Mouse (Mus musculus): ENCODE data around the gene Cntfr. TPM values are rescaled to one million over a fixed set of nuclear protein-coding genes. Genes with fewer than 3 reads are reported as not detected.
"Not testable (repeated sequence)": the region's sequence is repeated elsewhere in the genome, so short reads cannot be mapped to it uniquely, and the experiment has no call there.

The Cntfr gene
- total RNA-seq, 2 experiments from 2014 or later = not detected

DNA sequence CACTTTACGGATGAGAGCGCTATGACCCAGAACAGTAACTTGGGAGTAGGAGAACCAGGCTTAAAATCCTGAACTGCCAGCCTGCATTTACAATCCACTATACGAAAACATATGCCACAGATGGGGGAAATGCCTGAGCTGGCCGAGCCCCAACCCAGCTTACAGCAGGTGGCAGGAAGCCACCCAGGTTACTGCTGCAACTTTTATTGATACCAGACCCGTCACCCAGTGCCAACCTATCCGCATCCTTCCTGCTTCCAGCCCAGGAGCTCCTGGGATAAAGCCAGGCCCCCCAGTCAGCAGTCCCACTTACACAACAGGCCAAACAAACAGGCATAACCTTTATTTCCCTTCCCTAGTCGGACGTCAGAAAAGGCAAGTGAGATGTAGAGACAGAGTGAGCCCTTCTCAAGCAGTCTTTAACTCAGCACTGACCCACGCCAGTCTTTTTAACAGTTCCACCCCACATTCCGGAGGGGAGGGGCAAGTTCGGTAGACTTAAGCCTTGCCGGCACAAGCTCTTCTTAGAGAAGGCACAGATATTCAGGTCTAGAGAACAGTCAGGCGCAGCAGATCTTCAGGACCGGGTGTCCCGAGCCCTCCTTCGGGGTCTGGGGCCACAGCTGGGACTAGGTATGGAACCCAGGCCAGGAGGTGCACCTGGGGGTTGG lies 15.0 kb upstream of the Cntfr start:
- no peak for ATAC-seq (ENCODE audit: poor library complexity, severe bottlenecking)

DNA sequence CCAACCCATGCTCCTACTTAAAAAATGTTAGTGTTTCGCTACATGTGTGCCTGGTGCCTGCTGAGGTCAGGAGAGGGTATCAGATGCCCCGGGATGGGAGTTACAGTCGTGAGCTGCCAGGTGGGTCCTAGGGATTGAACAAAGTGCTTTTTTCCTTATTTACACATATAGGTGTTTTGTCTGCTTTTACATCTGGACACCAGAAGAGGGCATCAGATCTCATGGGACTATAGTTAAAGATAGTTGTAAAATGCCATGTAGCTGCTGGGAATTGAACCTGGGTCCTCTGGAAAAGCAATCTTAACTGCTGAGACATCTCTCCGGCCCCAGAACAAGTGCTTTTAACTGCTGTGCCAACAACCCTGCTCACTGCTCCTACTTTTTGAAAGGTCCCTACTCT lies 13.3 kb upstream of the Cntfr start:
- ATAC-seq (ENCODE audit: poor library complexity, severe bottlenecking) = no peak

DNA sequence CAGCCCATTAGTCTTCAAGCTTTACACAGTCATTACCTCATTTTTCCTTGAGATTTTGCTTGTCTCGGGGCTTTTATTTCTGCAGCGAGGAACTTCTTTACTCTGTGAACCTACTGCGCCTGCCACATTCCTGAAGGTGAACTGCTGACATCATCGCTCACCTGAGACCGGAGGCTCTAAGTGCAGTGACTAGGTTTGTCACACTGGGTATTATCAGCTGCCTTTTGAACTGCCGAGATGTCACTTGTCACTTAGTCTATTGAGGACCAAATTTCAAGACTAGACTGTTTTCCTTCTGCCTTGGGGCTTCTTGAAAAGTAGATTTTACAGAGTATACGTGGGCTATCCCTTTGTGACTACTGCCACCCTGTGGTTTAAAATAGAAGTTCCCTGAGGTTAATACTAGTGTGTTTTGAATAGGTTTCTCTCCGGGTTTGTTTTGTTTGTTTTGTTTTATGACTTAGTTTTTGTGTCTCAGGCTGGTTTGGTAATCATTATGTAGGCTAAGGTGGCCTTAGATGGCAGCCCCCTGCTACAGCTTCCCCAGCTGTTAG lies 11.4 kb upstream of the Cntfr start:
- 0 out of 2 replicates have a peak, but pooled peaks have one; percentile 29 for ATAC-seq (ENCODE audit: poor library complexity, severe bottlenecking)

DNA sequence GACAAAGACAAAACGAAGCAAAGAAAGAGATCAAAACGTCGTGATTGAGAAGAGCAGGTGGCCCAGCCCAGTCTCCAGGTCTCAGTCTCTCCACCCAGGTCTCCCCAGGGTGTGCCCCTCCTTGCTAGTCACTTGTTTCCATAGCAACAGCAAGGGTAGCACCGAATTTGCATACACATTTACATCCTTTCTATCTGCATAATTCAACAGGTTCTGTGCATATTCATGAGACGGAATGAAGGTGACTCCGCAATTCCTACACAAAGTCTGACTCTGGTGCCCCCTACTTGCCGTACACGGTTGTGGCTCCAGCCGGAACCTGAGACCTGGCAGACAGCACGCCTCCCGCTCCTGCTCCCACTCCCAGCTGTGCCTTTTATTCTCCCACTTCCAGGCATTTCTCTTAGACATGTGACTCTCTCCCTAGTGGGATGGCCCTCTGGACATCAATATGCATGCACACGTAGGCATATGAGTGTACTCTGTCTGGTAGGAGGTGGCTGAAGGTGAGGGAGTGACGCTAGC lies 10.2 kb upstream of the Cntfr start:
- ATAC-seq (ENCODE audit: poor library complexity, severe bottlenecking) = peak; percentile 79

DNA sequence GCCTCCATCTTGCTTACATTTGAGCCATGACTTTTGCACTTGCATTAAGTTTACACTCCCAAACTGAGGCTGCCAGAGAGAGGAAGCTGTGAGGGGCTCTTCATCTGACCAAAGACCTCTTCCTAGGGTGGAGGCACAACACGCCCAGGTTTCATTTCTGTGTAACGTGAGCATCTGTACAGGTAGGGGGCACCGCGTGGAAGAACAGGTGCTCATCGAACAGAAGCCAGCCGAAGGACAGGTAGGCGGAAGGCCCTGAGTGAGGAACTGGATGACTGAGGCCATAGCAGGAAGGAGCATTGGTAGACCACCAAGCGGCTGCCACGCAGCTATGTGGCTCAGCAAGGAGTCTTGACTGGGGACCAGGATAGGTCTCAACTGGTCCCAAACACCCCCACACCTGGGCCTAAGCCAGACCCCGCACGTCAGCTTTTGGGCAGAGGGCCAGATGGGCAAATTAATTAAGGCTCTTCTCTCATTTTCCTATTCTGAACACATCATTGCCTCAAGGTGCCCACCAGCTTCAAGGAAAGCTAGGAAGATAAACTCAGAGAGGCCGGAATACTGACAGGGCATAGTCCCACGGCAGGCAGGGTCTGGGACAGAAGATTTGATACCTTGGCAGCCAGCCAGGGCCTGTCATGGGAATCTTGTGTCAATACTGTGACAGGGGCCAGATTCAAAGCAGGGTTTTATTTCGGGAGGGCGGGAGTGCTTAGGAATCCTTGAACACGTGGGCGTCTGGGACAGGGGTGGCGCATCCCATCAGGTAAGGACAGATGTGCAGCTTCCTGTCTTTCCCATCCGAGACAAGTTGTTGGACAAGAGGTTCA lies 9.2 kb upstream of the Cntfr start:
- ATAC-seq (ENCODE audit: poor library complexity, severe bottlenecking) = no peak

DNA sequence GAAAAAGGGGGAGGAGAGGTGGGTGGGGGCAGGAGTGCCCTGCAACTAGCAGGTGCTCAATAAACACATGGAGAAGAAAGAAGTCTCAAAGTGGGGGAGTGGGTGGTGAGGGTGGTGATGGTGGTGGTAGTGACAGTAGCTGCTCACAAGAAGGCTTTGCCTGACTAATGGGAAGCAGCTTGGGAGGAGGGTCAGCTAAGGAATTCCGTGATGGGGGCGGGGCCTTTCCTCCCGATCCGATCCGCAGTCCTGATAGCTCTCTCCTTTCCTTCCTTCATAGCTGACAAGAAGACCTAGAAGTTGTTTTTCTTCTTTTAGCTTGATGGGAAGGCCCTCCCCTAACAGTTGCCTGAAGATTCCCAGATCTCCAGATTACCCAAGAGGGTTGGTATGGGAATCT lies 7.8 kb upstream of the Cntfr start:
- ATAC-seq (ENCODE audit: poor library complexity, severe bottlenecking) = no peak

DNA sequence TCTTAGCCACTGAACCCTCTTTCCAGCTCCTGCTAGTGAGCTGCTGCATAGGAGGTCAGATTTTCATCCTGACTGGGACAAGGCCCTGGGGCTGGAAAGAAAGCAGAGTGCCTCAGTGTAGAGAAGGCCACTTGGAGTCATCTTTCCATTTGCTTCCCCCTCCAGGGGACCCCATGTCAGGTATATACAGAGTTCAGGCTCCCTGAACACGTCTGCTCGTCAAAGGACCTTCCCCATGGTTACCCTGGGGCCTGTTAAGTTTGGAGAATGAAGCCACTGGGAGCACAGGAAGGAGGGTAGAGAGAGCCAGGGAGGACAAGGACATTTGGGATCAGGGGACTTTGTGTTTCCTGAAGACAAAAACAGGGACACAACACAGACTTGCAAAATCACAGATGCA lies 5.3 kb upstream of the Cntfr start:
- not testable (repeated sequence) for ATAC-seq (ENCODE audit: poor library complexity, severe bottlenecking)

DNA sequence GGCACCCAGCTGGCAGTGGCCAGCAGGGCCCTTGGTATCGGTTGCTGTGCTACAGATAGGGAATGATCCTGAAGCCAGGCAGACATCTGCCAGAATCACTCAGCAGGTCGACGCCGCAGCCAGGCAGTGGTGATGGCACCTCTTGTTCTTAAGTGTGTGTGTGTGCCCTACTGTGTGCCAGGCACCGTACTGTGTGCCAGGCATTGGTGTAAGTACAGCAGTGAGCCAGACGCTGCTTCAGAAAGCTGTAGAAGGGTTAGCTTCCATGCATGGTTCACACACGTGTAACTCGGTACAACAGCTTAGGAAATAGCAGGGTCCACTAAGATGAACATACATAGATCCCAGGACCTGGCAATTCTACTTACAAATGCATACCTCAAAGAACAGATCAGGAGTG lies 3.3 kb upstream of the Cntfr start:
- ATAC-seq (ENCODE audit: poor library complexity, severe bottlenecking) = not testable (repeated sequence)

DNA sequence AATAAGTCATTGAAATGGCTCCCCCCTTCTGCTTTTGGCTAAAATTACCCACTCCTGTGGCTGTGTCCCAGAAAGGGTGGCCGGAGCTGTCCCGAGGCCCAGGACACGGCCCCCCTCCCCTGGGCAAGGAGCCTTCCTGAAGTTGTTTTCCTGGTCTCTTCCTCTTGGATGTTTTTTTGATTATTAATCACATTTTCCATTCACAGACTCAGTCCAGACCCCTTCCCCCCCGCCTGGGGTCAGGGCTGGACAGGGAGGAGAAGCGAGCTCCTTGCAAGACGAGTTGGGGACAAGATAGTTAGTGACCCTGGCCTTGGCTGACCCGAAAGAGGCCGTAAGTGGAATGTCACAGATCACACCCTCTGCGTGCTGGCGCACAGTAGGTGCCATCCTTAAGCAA lies 2.9 kb upstream of the Cntfr start, which contains the start of gene Il11ra1:
Il11ra1 (plus strand) TSS at position 207 of the 400 bp plus-strand sequence.
- not testable (repeated sequence) for ATAC-seq (ENCODE audit: poor library complexity, severe bottlenecking)

DNA sequence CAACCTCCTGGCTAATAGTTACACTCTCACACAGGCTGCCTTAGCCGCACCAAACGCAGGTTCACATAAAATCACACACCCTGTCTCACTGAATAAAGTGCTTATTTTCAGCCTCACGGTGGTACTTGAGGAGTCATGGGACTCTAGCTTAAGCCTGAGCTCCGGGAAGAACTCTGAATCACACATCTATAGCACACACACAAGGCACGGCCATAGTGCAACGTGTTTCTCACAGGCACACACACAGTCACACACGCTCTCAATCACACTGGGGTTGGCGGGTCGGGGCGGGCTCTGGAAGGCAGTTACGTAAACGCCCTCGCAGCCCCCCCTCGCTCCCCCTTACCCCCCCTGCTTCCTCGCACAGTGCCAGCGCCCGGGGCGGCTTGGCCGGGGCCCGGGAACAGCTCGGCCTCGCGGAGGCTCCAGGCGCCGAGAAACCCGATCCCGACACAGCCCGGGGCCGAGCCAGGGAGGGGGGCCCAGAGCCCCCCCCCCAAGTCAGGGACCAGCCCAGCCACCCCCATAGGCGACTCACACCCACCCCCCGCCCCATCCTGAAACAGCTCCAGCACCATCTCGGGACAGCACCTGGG lies 1.6 kb upstream of the Cntfr start:
- not testable (repeated sequence) for ATAC-seq (ENCODE audit: poor library complexity, severe bottlenecking)

DNA sequence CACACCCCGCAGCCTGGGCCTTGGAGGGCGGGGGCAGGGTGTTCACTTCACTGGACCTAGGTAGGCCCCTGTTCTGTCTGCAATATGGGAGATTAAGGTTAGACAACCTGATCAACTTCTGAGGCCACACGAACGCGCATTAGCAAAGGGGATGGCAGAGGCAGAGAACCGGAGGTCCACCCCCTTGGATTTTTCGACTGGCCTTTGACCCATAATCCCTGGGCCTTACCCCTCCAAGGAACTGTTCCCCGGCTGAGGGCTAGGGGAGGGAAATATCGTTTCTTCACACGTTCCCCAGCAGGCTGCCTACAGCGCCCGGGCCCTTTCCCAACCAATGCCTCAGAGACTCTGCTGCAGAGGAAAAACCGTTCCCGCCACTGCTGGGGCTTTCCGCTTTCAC lies 437 bp downstream of the Cntfr start:
- not testable (repeated sequence) for ATAC-seq (ENCODE audit: poor library complexity, severe bottlenecking)

DNA sequence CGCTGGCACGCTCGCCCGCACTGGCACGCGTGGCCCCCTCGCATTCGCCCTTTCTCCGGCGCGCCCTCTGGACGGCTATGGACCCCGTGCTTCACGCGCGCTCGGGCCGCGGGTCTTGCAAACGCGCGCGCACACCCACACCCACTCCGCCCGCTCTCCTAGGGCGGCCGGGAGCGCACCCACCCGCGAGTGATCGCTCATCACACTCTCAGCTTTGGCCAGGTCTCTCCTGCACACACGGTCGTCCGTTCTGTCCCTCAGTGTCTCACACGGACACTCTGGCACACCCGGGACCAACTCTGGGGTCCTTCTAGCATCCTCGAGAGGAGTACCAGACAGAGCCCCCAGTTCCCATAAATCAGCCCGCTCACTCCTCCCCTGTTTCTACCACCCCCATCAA lies 1.1 kb downstream of the Cntfr start:
- ATAC-seq (ENCODE audit: poor library complexity, severe bottlenecking) = not testable (repeated sequence)

DNA sequence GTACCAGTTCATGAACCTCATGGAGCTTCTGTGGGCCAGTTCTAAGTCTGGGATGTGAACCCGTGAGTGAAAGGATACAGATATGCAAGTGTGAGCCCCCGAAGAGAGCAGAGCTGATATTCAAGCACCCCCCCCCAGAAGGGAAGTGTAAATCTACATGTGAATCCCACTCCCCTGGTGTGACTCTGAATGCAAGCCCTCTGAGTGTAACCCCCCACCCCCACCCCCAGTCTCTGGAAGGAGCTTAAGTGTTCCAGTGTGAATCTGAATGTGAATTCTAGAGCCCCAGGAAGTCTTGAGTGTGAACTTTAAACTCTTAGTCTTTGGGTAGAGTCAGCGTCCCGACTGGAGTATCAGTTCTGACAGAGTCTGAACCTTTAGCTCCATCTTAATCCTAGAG lies 3.4 kb downstream of the Cntfr start:
- ATAC-seq (ENCODE audit: poor library complexity, severe bottlenecking) = not testable (repeated sequence)

DNA sequence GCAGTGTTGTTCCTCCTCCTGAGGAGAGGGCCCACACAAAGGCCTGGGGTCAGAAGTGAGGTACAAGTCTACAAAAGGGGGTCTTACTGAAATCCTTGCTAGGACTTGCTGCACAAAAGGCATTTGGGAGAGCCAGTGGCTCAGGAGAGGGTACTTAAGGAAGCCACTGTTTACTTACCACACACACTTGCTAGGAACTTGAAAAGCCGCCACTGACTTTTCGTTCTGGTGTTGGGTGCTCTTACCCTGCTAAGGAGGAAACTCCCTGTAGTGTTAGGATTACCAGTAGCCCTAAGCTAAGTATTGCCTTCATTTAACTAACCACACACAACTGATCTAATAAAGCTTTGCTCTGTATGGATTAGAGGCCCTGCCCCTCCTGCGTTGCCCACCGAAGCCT lies 6.9 kb downstream of the Cntfr start:
- ATAC-seq (ENCODE audit: poor library complexity, severe bottlenecking) = not testable (repeated sequence)

DNA sequence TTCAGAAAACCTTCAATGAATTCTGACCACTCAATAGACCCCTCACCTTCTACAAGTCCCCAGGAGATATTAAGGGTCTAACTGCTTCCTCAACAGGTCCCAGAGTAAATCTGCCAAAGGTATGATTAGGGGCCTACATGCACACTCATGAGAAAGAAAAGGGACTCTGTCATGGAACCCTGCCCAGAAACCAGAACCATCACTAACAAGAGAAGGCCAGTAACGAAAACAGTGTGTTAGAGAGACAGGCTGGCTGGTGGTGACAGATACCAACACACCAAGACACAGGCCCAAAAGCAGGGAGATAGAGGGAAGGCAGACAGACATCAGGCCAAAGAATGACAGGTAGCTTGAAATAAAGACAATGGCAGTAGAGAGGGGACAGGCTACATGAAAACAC lies 8.3 kb downstream of the Cntfr start:
- not testable (repeated sequence) for ATAC-seq (ENCODE audit: poor library complexity, severe bottlenecking)

DNA sequence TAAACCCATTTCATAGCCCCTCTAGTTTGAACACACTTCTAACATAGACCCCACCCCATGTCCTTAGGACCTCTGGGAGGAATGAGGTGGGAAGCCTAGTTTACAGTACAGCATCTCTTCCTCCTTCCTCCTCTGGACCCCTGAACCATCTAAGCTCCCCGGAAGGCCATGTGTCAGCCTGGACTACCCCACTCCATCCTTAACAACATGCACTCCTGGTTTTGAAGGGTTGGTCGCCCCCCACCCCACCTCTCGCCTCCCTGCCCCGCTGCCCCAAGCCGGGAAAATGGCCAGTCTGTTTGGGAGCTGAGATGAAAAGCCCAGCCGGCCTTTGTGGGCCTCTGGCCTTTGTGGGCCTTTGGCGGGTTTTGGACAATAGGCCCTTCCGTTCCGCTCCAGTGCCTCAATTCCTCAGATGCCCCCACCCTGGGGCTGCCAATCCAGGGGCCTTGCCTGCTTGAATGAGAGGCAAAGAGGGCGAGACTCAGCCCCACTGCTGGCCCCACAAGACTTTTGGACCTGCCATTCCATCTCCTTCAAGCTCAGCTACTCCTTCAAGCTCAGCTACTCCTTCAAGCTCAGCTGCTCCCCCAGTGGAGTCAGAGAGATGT lies 10.9 kb downstream of the Cntfr start:
- not testable (repeated sequence) for ATAC-seq (ENCODE audit: poor library complexity, severe bottlenecking)

DNA sequence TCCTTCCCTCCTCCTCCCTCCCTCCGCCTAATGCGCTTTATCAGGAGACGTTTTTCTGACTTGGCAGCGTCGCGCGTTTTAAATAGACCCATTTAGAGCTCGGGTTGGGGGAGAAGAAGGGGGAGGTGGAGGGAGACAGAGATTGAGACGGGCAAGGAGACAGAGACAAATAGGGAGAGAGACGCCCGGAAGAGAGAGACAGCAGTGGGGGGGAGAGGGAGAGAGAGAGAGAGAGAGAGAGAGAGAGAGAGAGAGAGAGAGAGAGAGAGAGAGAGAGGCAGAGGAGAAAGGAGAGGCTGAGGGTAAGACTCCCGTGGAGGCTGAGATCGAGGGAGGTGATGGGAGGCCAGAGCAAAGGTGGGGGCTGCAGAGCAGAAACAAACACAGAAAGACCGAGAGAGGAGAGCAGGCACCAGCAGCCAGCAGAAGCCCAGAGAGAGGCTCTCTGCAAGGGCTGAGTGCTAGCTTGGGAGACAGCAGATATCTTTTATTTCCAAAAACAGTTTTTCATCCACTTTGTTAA lies 11.9 kb downstream of the Cntfr start:
- not testable (repeated sequence) for ATAC-seq (ENCODE audit: poor library complexity, severe bottlenecking)

DNA sequence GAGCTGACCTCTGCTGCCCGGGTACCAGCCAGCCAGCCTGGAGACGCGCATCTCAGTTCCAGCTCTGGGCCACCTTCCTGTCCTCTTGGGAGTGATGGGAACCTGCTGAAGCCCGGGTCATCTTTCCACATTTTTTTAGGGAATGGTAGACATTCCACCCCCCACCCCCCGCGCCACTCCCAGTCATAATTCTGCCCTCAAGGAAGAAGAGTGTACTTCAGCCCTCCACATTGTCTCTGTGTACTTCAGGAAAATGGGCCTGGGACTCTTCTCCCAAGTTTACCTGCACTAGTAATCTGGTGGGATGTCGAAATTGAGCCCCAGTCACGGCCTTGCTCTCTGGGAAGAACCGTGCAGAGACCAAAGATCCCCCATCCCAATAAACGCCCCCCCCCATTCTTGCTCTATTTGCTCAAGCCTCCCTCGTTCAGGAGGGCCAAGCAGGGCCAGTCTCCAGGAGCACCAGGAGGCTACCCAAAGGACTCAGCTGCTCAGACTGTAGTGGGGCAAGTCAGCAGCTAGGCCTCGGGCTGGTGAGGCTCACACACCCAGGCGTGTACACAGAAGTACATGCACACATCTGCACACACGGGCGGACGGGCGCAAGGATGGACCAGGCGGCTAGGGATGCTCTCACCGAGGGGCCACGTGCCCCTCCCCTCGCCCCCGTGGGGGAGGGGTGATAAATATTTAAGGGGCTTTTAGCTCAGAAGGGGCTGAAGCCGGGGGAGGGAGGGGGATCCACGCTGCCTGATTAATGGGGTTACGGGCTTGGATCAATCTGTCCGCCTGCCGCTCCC lies 12.6 kb downstream of the Cntfr start:
- ATAC-seq (ENCODE audit: poor library complexity, severe bottlenecking) = not testable (repeated sequence)

DNA sequence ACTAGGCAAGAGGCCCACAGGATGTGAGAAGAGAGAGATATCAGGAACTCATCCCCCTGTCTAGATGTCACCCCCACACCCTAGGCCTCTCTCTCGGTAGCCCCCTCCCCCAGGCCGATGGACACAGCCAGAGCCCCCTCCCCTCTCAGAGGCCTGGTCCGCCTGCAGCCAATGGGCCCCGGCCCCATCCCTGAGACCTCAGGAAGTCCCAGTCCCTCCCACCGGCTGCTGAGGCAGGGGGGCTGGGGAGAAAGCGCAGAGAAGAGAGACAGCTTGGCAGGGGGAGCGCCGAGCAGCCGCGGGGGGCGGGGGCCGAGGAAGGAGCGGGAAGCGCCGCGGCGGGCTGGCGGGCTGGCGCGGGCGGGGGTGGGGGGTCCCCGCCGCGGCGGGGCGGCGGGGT lies 13.6 kb downstream of the Cntfr start:
- ATAC-seq (ENCODE audit: poor library complexity, severe bottlenecking) = not testable (repeated sequence)

DNA sequence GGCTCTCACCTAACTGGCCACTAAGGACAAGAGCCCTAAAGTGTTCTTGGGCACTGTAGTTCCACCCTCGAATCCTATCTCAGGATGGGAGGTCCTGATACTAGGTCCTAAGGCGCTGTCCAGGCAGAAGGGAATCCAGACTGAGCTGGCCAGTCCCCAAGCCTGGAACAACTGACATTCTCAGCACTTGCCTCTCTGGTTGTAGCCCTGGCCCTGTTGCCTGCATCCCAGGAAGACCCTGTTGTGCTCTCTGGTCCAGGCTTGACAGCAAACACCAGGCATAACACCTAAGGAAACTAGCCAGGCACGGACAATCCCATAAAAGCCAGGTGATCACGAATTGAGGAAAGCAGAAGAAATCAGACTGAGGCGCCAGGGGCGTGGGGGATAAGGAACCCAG lies 14.1 kb downstream of the Cntfr start:
- no peak for ATAC-seq (ENCODE audit: poor library complexity, severe bottlenecking)

Measured in megakaryocyte, adult 5-6 weeks (primary cell).